Mouse (Mus musculus) liver, adult 2 months (tissue): Measurements from ENCODE around the gene Nkpd1. TPM values are rescaled to one million over a fixed set of nuclear protein-coding genes. Genes with fewer than 3 reads are reported as not detected.

ENCODE experiments used
- DNase-seq: peaks from one replicate; pipeline ENCODE4 v3.0.0-alpha.2; 2011; ENCODE audit warnings: low read depth, low spot score; ENCODE audit errors: extremely low read depth
- H3K27ac ChIP-seq: fragments of 200-500 bp; replicated peaks from 2 replicates; pipeline ENCODE4 v1.5.1; 2012; ENCODE audit warnings: low read depth, mild to moderate bottlenecking, control low read depth, inconsistent platforms, low read length; ENCODE audit not compliant: insufficient read depth
- H3K27me3 ChIP-seq: fragments of 200-500 bp; 2 replicates; pipeline ENCODE4 v1.6.1; 2012; ENCODE audit warnings: mild to moderate bottlenecking, moderate library complexity, low read length, inconsistent platforms; ENCODE audit not compliant: control insufficient read depth, insufficient read depth
- H3K36me3 ChIP-seq: fragments of 200-500 bp; 2 replicates; pipeline ENCODE4 v1.6.1; 2012; ENCODE audit warnings: low read length, inconsistent platforms; ENCODE audit not compliant: control insufficient read depth, insufficient read depth
- H3K4me1 ChIP-seq: fragments of 200-500 bp; 2 replicates; pipeline ENCODE4 v1.6.1; 2011; ENCODE audit warnings: low read length; ENCODE audit not compliant: control insufficient read depth, insufficient read depth
- H3K4me3 ChIP-seq: fragments of 200-500 bp; 2 replicates; pipeline ENCODE4 v1.5.1; 2011; ENCODE audit warnings: low read depth, mild to moderate bottlenecking, control low read depth, low read length, moderate library complexity; ENCODE audit not compliant: insufficient read depth
- H3K79me2 ChIP-seq: fragments of 200-500 bp; 2 replicates; pipeline ENCODE4 v1.6.1; 2012; ENCODE audit warnings: inconsistent platforms, mild to moderate bottlenecking, low read length, moderate library complexity; ENCODE audit not compliant: control insufficient read depth, insufficient read depth
- H3K9ac ChIP-seq: fragments of 200-500 bp; 2 replicates; pipeline ENCODE4 v1.6.1; 2012; ENCODE audit warnings: low read depth, mild to moderate bottlenecking, control low read depth, inconsistent platforms, low read length
- CTCF ChIP-seq: fragments of 200-500 bp; IDR thresholded peaks from 2 replicates; pipeline ENCODE4 v1.5.1; 2011; ENCODE audit warnings: low read depth, low read length, control low read depth
- WGBS: fragments of 180-500 bp; shearing (Covaris S2); methylation state at CpG from one replicate; pipeline ENCODE4 v1.1.7; 2018; 5-methylcytosine and 5-hydroxymethylcytosine counted together
- polyA plus RNA-seq: library from polyadenylated mRNA; depleted of rRNA; stranded (reverse); fragments of >200 nt; gene quantifications from 2 replicates; pipeline ENCODE4 v1.2.3, GENCODE M21; 2012; rRNA removed
- total RNA-seq: library from RNA; depleted of rRNA; stranded (reverse); fragments of >200 nt; gene quantifications from 2 replicates; pipeline ENCODE4 v1.2.3, GENCODE M21; 2014; rRNA removed

Gene Nkpd1
- total and polyA plus RNA-seq, 2 experiments: not detected

DNA sequence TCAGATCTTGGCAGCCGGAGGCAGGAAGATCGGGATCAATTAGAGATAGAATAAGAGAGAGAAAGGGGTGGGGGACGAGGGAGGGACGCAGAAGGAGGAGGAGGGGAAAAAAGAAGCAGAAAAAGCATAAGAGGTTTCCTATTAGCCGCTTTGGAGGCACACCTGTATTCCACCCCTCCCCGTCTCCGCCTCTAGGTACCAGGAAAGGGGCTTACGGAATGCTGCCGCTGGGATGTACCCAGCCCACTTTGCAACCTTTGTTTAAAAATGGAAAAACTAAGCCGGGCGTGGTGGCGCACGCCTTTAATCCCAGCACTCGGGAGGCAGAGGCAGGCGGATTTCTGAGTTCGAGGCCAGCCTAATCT is 56.1 kb downstream of the Nkpd1 start:
- Histone ChIP-seq H3K27me3 (no peaks in the 10 kb centered on the region), H3K36me3 (no peaks in the 10 kb centered on the region), H3K4me1 (peaks cover 12% of the 10 kb centered on the region), H3K9ac (peak overlapping the region; percentile 81), H3K79me2 (peaks cover 19% of the 10 kb centered on the region; the same call in 1 of the 2 replicates), H3K4me3 (peak overlapping the region; percentile 79), H3K27ac (peak overlapping the region; percentile 93)
- DNase-seq: no peak
- no peak for TF ChIP-seq CTCF
- 18% methylated on average over 16 of the region's 16 CpGs for WGBS

Other genes starting within 250 kb of the Nkpd1 start
- gene Vasp, start 246.0 kb upstream of the Nkpd1 start, total RNA-seq: 6.3 and 11.3 TPM in 2 replicates
- gene Vasp, start 246.0 kb upstream of the Nkpd1 start, polyA plus RNA-seq: 24.2 and 37.1 TPM in 2 replicates
- 0.20 TPM in 1 of 2 replicates, not detected in the other for gene Ppm1n, start 237.8 kb upstream of the Nkpd1 start, total RNA-seq
- gene Ppm1n, start 237.8 kb upstream of the Nkpd1 start, polyA plus RNA-seq: 0.13 TPM in 1 of 2 replicates, not detected in the other
- gene Rtn2, start 235.2 kb upstream of the Nkpd1 start, total RNA-seq: 0.27 and 0.65 TPM in 2 replicates
- gene Rtn2, start 235.2 kb upstream of the Nkpd1 start, polyA plus RNA-seq: 0.62 and 1.1 TPM in 2 replicates
- gene Fosb, start 207.8 kb upstream of the Nkpd1 start, total RNA-seq: 0.07 and 0.09 TPM in 2 replicates
- gene Fosb, start 207.8 kb upstream of the Nkpd1 start, polyA plus RNA-seq: 0.06 and 0.11 TPM in 2 replicates
- gene Ercc1, start 173.1 kb upstream of the Nkpd1 start, total RNA-seq: 6.5 and 6.6 TPM in 2 replicates
- gene Ercc1, start 173.1 kb upstream of the Nkpd1 start, polyA plus RNA-seq: 8.5 and 9.4 TPM in 2 replicates
- 1.3 and 1.7 TPM in 2 replicates for gene Cd3eap, start 158.4 kb upstream of the Nkpd1 start, total RNA-seq
- 6.5 and 7.0 TPM in 2 replicates for gene Cd3eap, start 158.4 kb upstream of the Nkpd1 start, polyA plus RNA-seq
- gene Ppp1r13l, start 158.1 kb upstream of the Nkpd1 start, total RNA-seq: 0.18 and 0.20 TPM in 2 replicates
- 3.0 and 4.6 TPM in 2 replicates for gene Ppp1r13l, start 158.1 kb upstream of the Nkpd1 start, polyA plus RNA-seq
- gene Ercc2, start 135.8 kb upstream of the Nkpd1 start, total RNA-seq: 8.7 and 9.4 TPM in 2 replicates
- 18.7 and 26.8 TPM in 2 replicates for gene Ercc2, start 135.8 kb upstream of the Nkpd1 start, polyA plus RNA-seq
- 0.37 TPM in 1 of 2 replicates, not detected in the other for gene Klc3, start 113.7 kb upstream of the Nkpd1 start, total RNA-seq
- gene Klc3, start 113.7 kb upstream of the Nkpd1 start, polyA plus RNA-seq: 0.17 and 0.24 TPM in 2 replicates
- gene Ckm, start 113.1 kb upstream of the Nkpd1 start, total RNA-seq: 0.07 and 11.0 TPM in 2 replicates
- 0.16 and 0.18 TPM in 2 replicates for gene Ckm, start 113.1 kb upstream of the Nkpd1 start, polyA plus RNA-seq
- 1.8 and 2.8 TPM in 2 replicates for gene Mark4, start 59.0 kb upstream of the Nkpd1 start, total RNA-seq
- gene Mark4, start 59.0 kb upstream of the Nkpd1 start, polyA plus RNA-seq: 4.9 and 6.4 TPM in 2 replicates
- gene Exoc3l2, start 54.5 kb upstream of the Nkpd1 start, total RNA-seq: 2.1 and 2.2 TPM in 2 replicates
- 5.1 and 5.8 TPM in 2 replicates for gene Exoc3l2, start 54.5 kb upstream of the Nkpd1 start, polyA plus RNA-seq
- 2.8 and 3.9 TPM in 2 replicates for gene Bloc1s3, start 9.5 kb upstream of the Nkpd1 start, total RNA-seq
- 6.2 and 7.3 TPM in 2 replicates for gene Bloc1s3, start 9.5 kb upstream of the Nkpd1 start, polyA plus RNA-seq
- gene Trappc6a, start 9.4 kb upstream of the Nkpd1 start, total RNA-seq: 19.9 and 25.5 TPM in 2 replicates
- gene Trappc6a, start 9.4 kb upstream of the Nkpd1 start, polyA plus RNA-seq: 58.0 and 58.2 TPM in 2 replicates
- gene Ppp1r37, start 45.2 kb downstream of the Nkpd1 start, total RNA-seq: 25.0 and 25.6 TPM in 2 replicates
- 82.3 and 84.2 TPM in 2 replicates for gene Ppp1r37, start 45.2 kb downstream of the Nkpd1 start, polyA plus RNA-seq
- gene Zfp296, start 59.4 kb downstream of the Nkpd1 start, total RNA-seq: 0.40 and 0.83 TPM in 2 replicates
- gene Zfp296, start 59.4 kb downstream of the Nkpd1 start, polyA plus RNA-seq: 0.93 and 1.3 TPM in 2 replicates
- gene Gemin7, start 59.8 kb downstream of the Nkpd1 start, total RNA-seq: 31.2 and 40.1 TPM in 2 replicates
- 60.2 and 61.6 TPM in 2 replicates for gene Gemin7, start 59.8 kb downstream of the Nkpd1 start, polyA plus RNA-seq
- 4.9 and 5.3 TPM in 2 replicates for gene Clasrp, start 86.6 kb downstream of the Nkpd1 start, total RNA-seq
- gene Clasrp, start 86.6 kb downstream of the Nkpd1 start, polyA plus RNA-seq: 18.0 and 24.8 TPM in 2 replicates
- gene Relb, start 111.6 kb downstream of the Nkpd1 start, total RNA-seq: 1.3 and 2.3 TPM in 2 replicates
- 1.5 and 3.3 TPM in 2 replicates for gene Relb, start 111.6 kb downstream of the Nkpd1 start, polyA plus RNA-seq
- gene Clptm1, start 147.2 kb downstream of the Nkpd1 start, total RNA-seq: 49.8 and 77.8 TPM in 2 replicates
- gene Clptm1, start 147.2 kb downstream of the Nkpd1 start, polyA plus RNA-seq: 67.3 and 79.9 TPM in 2 replicates
- 283 and 389 TPM in 2 replicates for gene Apoc2, start 160.1 kb downstream of the Nkpd1 start, total RNA-seq
- 221 and 425 TPM in 2 replicates for gene Apoc2, start 160.1 kb downstream of the Nkpd1 start, polyA plus RNA-seq
- gene Gm44805, start 163.6 kb downstream of the Nkpd1 start, total RNA-seq: 38.2 and 45.8 TPM in 2 replicates
- 86.3 and 159 TPM in 2 replicates for gene Gm44805, start 163.6 kb downstream of the Nkpd1 start, polyA plus RNA-seq
- 2,758 and 2,845 TPM in 2 replicates for gene Apoc4, start 163.6 kb downstream of the Nkpd1 start, total RNA-seq
- 3,664 and 4,159 TPM in 2 replicates for gene Apoc4, start 163.6 kb downstream of the Nkpd1 start, polyA plus RNA-seq
- gene Apoc1, start 174.8 kb downstream of the Nkpd1 start, total RNA-seq: 7,017 and 7,765 TPM in 2 replicates
- gene Apoc1, start 174.8 kb downstream of the Nkpd1 start, polyA plus RNA-seq: 5,801 and 8,240 TPM in 2 replicates
- gene Apoe, start 181.3 kb downstream of the Nkpd1 start, total RNA-seq: 23,407 and 25,019 TPM in 2 replicates
- 39,394 and 43,401 TPM in 2 replicates for gene Apoe, start 181.3 kb downstream of the Nkpd1 start, polyA plus RNA-seq
- 22.3 and 26.9 TPM in 2 replicates for gene Tomm40, start 197.6 kb downstream of the Nkpd1 start, total RNA-seq
- 48.7 and 56.2 TPM in 2 replicates for gene Tomm40, start 197.6 kb downstream of the Nkpd1 start, polyA plus RNA-seq
- gene Nectin2, start 232.6 kb downstream of the Nkpd1 start, total RNA-seq: 17.8 and 18.9 TPM in 2 replicates
- gene Nectin2, start 232.6 kb downstream of the Nkpd1 start, polyA plus RNA-seq: 57.4 and 68.7 TPM in 2 replicates